Mouse (Mus musculus) hematopoietic stem cell, adult 5-6 weeks (primary cell): ENCODE results near the gene Msi2. TPM values are rescaled to one million over a fixed set of nuclear protein-coding genes. Genes with fewer than 3 reads are reported as not detected.

Experiments used
- ATAC-seq, 2 experiments: fragments of 125-278 bp in 1 of 2; replicated peaks in 1 of 2; 2 replicates each; pipeline ENCODE4 v1.8.0; 2016 to 2017; ENCODE audit warnings: inconsistent platforms in 2 of 2, mild to moderate bottlenecking in 2 of 2, moderate number of reproducible peaks in 2 of 2, low read depth in 1 of 2, moderate TSS enrichment in 1 of 2; ENCODE audit not compliant: low FRiP score in 2 of 2, poor library complexity in 2 of 2, severe bottlenecking in 2 of 2, insufficient read depth in 1 of 2, low TSS enrichment in 1 of 2
- total RNA-seq: library from RNA; stranded (forward); fragments of 172-1452, 232-1000 nt; gene quantifications from 2 replicates; pipeline ENCODE4 v1.2.3, GENCODE M21; 2017

Gene Msi2
- total RNA-seq, 1 experiment from 2014 or later = 397 TPM

- ATAC-seq = no peak
Measured at GRCm38 (mm10) chr11:88481602-88482161, 236.6 kb downstream of the Msi2 start.

GRCm38 (mm10) chr11:88481092-88481601 is 237.2 kb downstream of the Msi2 start:
- no peak for ATAC-seq

- ATAC-seq = no peak
Measured at GRCm38 (mm10) chr11:88479498-88479897, 238.8 kb downstream of the Msi2 start.

GRCm38 (mm10) chr11:88474889-88475440 is 243.3 kb downstream of the Msi2 start:
- no peak for ATAC-seq

- ATAC-seq = no peak
Measured at GRCm38 (mm10) chr11:88472731-88473130, 245.6 kb downstream of the Msi2 start.

- ATAC-seq = no peak
Measured at GRCm38 (mm10) chr11:88471981-88472647, 246.2 kb downstream of the Msi2 start.

GRCm38 (mm10) chr11:88470599-88470998 is 247.7 kb downstream of the Msi2 start:
- no peak for ATAC-seq

GRCm38 (mm10) chr11:88468996-88469395 is 249.3 kb downstream of the Msi2 start:
- no peak for ATAC-seq

- no peak for ATAC-seq
Measured at GRCm38 (mm10) chr11:88467498-88468245, 250.6 kb downstream of the Msi2 start.

GRCm38 (mm10) chr11:88463951-88464350 is 254.4 kb downstream of the Msi2 start:
- ATAC-seq = no peak

GRCm38 (mm10) chr11:88462789-88463188 is 255.5 kb downstream of the Msi2 start:
- ATAC-seq = no peak

- no peak for ATAC-seq
Measured at GRCm38 (mm10) chr11:88461601-88462000, 256.7 kb downstream of the Msi2 start.

GRCm38 (mm10) chr11:88459946-88460736 is 258.2 kb downstream of the Msi2 start:
- ATAC-seq = no peak

- no peak for ATAC-seq
Measured at GRCm38 (mm10) chr11:88457241-88457738, 261.0 kb downstream of the Msi2 start.

GRCm38 (mm10) chr11:88454867-88455806 is 263.2 kb downstream of the Msi2 start:
- ATAC-seq = no peak

- no peak for ATAC-seq
Measured at GRCm38 (mm10) chr11:88449180-88449579, 269.1 kb downstream of the Msi2 start.
